Mouse (Mus musculus) neural tube, embryonic 11.5 days (tissue): Measurements from ENCODE around the gene Kcnma1. TPM values are rescaled to one million over a fixed set of nuclear protein-coding genes. Genes with fewer than 3 reads are reported as not detected.

ENCODE experiments used
- ATAC-seq: fragments of 200-750 bp; cut with Nextera tagmentation; 2 replicates; pipeline ENCODE4 v1.8.0; 2017; ENCODE audit warnings: moderate number of reproducible peaks, mild to moderate bottlenecking, moderate TSS enrichment, moderate library complexity; ENCODE audit not compliant: insufficient read depth, low FRiP score, low TSS enrichment
- DNase-seq: peaks from one replicate; pipeline ENCODE4 v3.0.0-alpha.2; 2015; ENCODE audit warnings: low spot score
- H3K27ac ChIP-seq: fragments of 300-500 bp; sonication (generic); 2 replicates; pipeline ENCODE4 v1.5.1; 2014; ENCODE audit warnings: low read depth, mild to moderate bottlenecking, low read length
- H3K27me3 ChIP-seq: fragments of 300-500 bp; sonication (generic); 2 replicates; pipeline ENCODE4 v1.6.1; 2014; ENCODE audit warnings: mild to moderate bottlenecking, low read length, mixed read lengths; ENCODE audit not compliant: control insufficient read depth, insufficient read depth
- H3K36me3 ChIP-seq: fragments of 300-500 bp; sonication (generic); 2 replicates; pipeline ENCODE4 v1.6.1; 2014; ENCODE audit warnings: mild to moderate bottlenecking, low read length, moderate library complexity, mixed read lengths; ENCODE audit not compliant: control insufficient read depth, insufficient read depth
- H3K4me1 ChIP-seq: fragments of 300-500 bp; sonication (generic); 2 replicates; pipeline ENCODE4 v1.6.1; 2014; ENCODE audit warnings: low read length, mixed read lengths; ENCODE audit not compliant: control insufficient read depth, insufficient read depth
- H3K4me2 ChIP-seq: fragments of 300-500 bp; sonication (generic); 2 replicates; pipeline ENCODE4 v1.6.1; 2014; ENCODE audit warnings: low read depth, mild to moderate bottlenecking, moderate library complexity
- H3K4me3 ChIP-seq: fragments of 300-500 bp; sonication (generic); 2 replicates; pipeline ENCODE4 v1.5.1; 2014; ENCODE audit warnings: low read depth, low read length
- H3K9ac ChIP-seq: fragments of 300-500 bp; sonication (generic); 2 replicates; pipeline ENCODE4 v1.6.1; 2014; ENCODE audit warnings: mild to moderate bottlenecking, low read length
- H3K9me3 ChIP-seq: fragments of 300-500 bp; sonication (generic); 2 replicates; pipeline ENCODE4 v1.6.1; 2016; ENCODE audit warnings: low read length; ENCODE audit not compliant: control insufficient read depth
- WGBS: fragments of 180-500 bp; shearing (Covaris S2); extraction: QIAGEN DNeasy Blood & Tissue Kit; methylation state at CpG from one replicate; pipeline ENCODE4 v1.1.7; 2014; 5-methylcytosine and 5-hydroxymethylcytosine counted together
- polyA plus RNA-seq: library from polyadenylated mRNA; unstranded; fragments of >200 nt; fragmentation: Nextera tagmentation; extraction: Ambion mirVana; gene quantifications from 2 replicates; pipeline ENCODE4 v1.2.1, GENCODE M21; 2014

The Kcnma1 gene
- polyA plus RNA-seq, 1 experiment from 2014 or later = 2.7 TPM

DNA sequence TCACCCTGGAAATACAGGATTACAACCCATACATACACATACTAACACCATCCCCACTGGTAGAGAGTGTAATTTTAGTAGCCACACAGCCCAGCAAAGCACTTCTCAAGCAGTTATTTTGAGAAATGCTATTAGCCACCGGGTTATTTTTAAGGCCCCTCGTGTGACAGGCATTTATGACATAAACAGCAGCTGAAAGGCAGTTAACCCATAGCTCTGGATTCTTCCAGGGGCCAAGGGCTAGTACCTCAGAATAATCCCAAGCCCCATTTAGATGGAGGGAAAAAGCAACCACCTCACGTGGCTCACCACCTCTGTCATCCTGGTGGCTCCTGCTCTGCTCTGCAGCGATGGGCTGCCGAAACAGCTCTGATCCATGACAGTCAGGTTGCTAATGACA, 136.7 kb downstream of the Kcnma1 start:
- no peak overlapping the region for H3K4me2 ChIP-seq
- no peak overlapping the region for H3K4me3 ChIP-seq
- 85% methylated on average over 5 of the region's 5 CpGs for WGBS
- H3K36me3 ChIP-seq = no peaks in the 10 kb centered on the region
- DNase-seq = no peak
- no peaks in the 10 kb centered on the region for H3K9me3 ChIP-seq
- no peak overlapping the region for H3K9ac ChIP-seq
- ATAC-seq = no peak
- no peaks in the 10 kb centered on the region for H3K4me1 ChIP-seq
- H3K27ac ChIP-seq = no peak overlapping the region
- no peaks in the 10 kb centered on the region for H3K27me3 ChIP-seq

DNA sequence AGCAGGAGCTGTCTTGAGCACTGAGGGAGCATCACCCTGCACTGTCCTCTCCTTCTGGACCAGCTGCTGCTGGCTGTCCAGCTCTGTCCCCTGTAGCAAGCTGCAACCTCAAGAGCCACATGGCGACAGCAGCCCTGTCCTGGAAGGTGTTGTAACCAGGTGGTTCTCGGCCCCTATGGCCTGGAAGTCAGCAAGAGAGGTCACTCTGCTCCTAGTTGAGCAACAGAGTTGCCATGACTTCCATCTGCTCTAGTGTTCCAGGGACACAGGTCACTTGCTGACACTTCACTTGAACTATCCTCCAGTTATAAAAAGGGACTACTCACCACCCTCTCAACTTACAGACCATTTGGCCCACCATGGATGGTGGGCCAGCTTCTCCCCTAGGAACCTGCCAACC, 139.7 kb downstream of the Kcnma1 start:
- no peak overlapping the region for H3K9ac ChIP-seq
- no peak overlapping the region for H3K4me3 ChIP-seq
- no peak for DNase-seq
- no peak overlapping the region for H3K4me2 ChIP-seq
- H3K27ac ChIP-seq = no peak overlapping the region
- H3K27me3 ChIP-seq = no peaks in the 10 kb centered on the region
- H3K9me3 ChIP-seq = no peaks in the 10 kb centered on the region
- no peaks in the 10 kb centered on the region for H3K4me1 ChIP-seq
- no peak for ATAC-seq
- WGBS = 79% methylated on average over 2 of the region's 2 CpGs
- no peaks in the 10 kb centered on the region for H3K36me3 ChIP-seq

DNA sequence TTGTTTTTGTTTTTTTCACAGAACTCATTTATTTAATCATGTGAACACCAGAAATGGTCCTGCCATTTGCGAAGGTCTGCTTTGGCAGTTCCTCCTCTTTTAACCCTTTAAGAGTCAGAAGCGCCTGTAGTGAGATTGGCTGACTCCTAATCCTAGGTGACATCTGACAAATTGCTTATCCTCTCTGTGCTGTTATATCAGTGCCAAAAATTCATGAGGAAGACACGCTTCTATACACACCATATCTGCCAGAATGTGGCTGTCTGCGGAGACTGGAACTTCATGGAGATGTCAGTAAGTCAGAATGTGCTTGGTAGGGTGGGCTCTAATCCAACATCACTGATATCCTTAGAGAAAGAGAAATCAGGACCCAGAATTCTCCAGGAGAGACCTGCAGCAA, 157.3 kb downstream of the Kcnma1 start:
- Histone ChIP-seq H3K9ac (no peak overlapping the region), H3K9me3 (no peaks in the 10 kb centered on the region), H3K4me3 (no peak overlapping the region), H3K4me1 (no peaks in the 10 kb centered on the region), H3K27me3 (no peaks in the 10 kb centered on the region), H3K4me2 (no peak overlapping the region), H3K36me3 (no peaks in the 10 kb centered on the region), H3K27ac (no peak overlapping the region)
- no peak for DNase-seq
- no peak for ATAC-seq
- 90% methylated on average over 4 of the region's 4 CpGs for WGBS

DNA sequence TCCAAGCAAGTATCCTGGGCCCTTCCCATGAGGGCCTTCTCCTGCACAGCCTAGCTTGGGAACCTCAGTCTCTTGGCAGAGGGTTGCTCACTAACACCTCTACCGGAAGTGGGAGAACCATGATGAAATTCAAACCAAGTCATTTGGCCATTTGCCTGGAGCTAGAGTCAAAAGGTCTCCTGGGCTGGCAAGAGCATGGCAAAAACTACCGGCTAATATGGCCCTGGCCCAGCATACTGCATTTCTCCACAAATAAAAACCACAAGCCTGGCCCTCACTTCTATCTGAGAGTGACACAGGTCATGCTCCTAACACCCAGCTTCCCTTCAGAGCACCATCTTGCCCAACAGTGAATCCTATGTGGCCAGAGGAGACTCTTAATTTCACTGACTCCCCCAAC, 159.3 kb downstream of the Kcnma1 start:
- DNase-seq (no peak), ATAC-seq (no peak)
- Histone ChIP-seq H3K9me3 (no peaks in the 10 kb centered on the region), H3K4me3 (no peak overlapping the region), H3K4me2 (no peak overlapping the region), H3K27ac (no peak overlapping the region), H3K36me3 (no peaks in the 10 kb centered on the region), H3K27me3 (no peaks in the 10 kb centered on the region), H3K9ac (no peak overlapping the region), H3K4me1 (no peaks in the 10 kb centered on the region)
- WGBS = 89% methylated on average over 2 of the region's 2 CpGs

DNA sequence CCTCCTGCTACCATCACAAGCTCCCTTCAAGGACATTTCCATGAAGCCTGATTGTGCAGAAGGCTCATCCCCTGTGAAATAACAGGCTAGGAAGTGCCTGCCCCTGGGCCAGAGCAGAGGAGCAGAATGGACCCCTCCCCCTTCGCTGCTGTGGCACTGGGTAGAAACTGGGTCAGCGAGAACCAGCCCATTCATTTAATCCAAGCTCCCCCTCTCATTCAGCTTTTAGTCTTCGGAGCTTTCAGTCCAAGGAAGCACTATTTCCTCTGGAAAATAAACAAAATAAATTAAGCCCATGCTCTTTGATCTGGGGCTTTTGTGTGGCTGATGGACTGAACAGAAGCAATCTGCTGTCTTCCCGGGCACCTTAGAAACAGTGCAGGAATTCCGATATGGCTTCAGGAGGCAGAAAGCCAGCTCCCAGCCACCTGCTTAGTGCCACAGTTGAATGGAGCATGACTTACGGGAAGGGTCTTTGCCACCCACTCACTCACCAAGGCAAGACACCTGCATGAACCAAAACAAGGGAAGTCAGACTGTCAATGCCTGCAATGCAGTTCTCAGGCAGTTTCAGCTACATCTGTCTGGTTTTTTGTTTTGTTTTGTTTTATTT, 165.7 kb downstream of the Kcnma1 start:
- H3K9me3 ChIP-seq = no peaks in the 10 kb centered on the region
- DNase-seq (no peak), ATAC-seq (no peak)
- H3K4me1 ChIP-seq = no peaks in the 10 kb centered on the region
- WGBS = 31% methylated on average over 6 of the region's 6 CpGs
- no peak overlapping the region for H3K27ac ChIP-seq
- no peaks in the 10 kb centered on the region for H3K36me3 ChIP-seq
- no peak overlapping the region for H3K9ac ChIP-seq
- H3K27me3 ChIP-seq = no peaks in the 10 kb centered on the region
- no peak overlapping the region for H3K4me2 ChIP-seq
- H3K4me3 ChIP-seq = no peak overlapping the region

DNA sequence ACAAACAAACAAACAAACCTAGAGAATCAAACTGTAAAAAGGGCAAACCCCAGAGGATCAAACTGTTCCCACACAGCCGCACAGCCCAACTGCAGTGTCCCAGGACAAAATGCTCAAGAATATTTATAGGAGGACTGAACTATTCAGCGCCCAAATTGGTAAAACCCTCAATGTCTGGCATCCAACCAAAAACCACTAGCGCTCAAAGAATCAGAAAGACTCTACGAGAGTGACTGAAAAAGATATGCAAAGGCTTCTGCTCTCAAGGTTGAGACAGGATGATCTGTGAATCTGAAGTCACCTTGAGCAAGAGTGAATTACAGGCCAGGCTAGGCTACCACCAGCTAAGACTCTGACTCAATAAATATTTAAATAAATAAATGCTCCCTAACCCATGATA, 167.6 kb downstream of the Kcnma1 start:
- Histone ChIP-seq H3K27ac (no peak overlapping the region), H3K4me1 (no peaks in the 10 kb centered on the region), H3K9ac (no peak overlapping the region), H3K36me3 (no peaks in the 10 kb centered on the region), H3K4me3 (no peak overlapping the region), H3K4me2 (no peak overlapping the region), H3K9me3 (no peaks in the 10 kb centered on the region), H3K27me3 (no peaks in the 10 kb centered on the region)
- no peak for ATAC-seq
- 89% methylated on average over 4 of the region's 4 CpGs for WGBS
- DNase-seq = no peak

DNA sequence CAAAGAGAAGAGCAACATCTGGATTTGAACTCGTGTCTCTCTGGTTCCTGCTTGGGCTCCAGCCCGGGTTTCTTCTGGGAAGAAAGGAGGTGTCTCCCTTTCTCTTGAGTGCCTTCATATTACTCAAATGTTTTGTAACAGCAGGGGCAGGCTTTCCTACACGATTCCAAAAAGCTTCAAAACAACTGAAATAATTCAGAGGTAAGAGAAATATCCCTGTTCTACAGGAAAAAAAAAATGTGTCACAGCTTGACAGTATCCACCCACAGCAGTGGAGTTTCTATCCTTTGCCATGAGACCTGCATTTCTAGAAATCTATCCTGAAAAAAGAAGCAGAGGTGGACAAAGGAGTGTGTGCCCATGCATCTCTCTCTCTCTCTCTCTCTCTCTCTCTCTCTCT, 172.3 kb downstream of the Kcnma1 start:
- DNase-seq = no peak
- ATAC-seq = no peak
- WGBS = 85% methylated on average over 3 of the region's 3 CpGs

DNA sequence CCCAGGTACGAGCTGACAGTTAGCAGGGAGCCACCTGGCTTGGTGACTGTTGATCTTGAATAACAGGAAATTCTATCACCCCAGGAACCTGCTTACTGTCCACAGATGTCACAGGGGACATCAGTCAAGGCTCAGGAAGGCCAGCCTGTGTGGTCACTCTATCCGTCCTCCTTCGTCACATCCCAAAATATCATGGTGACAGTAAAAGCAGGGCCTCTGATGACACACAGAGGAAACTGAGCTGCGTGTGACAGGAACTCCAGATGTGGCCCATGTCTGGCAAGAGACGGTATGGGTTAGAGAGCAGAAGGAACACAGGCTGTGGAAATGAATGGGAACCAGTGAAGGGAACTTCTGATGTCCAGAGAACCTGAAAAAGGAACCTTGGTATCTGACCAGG, 174.7 kb downstream of the Kcnma1 start:
- no peaks in the 10 kb centered on the region for H3K27me3 ChIP-seq
- no peak overlapping the region for H3K4me3 ChIP-seq
- H3K27ac ChIP-seq = no peak overlapping the region
- ATAC-seq (no peak), DNase-seq (no peak)
- H3K9me3 ChIP-seq = no peaks in the 10 kb centered on the region
- H3K4me2 ChIP-seq = no peak overlapping the region
- 68% methylated on average over 5 of the region's 5 CpGs for WGBS
- no peaks in the 10 kb centered on the region for H3K4me1 ChIP-seq
- H3K9ac ChIP-seq = no peak overlapping the region
- no peaks in the 10 kb centered on the region for H3K36me3 ChIP-seq

More for the DNA sequence above, 172.3 kb downstream of the Kcnma1 start:
- Histone ChIP-seq H3K27ac (no peak overlapping the region), H3K27me3 (no peaks in the 10 kb centered on the region), H3K4me1 (no peaks in the 10 kb centered on the region), H3K9ac (no peak overlapping the region), H3K4me2 (no peak overlapping the region), H3K4me3 (no peak overlapping the region), H3K9me3 (no peaks in the 10 kb centered on the region), H3K36me3 (no peaks in the 10 kb centered on the region)

DNA sequence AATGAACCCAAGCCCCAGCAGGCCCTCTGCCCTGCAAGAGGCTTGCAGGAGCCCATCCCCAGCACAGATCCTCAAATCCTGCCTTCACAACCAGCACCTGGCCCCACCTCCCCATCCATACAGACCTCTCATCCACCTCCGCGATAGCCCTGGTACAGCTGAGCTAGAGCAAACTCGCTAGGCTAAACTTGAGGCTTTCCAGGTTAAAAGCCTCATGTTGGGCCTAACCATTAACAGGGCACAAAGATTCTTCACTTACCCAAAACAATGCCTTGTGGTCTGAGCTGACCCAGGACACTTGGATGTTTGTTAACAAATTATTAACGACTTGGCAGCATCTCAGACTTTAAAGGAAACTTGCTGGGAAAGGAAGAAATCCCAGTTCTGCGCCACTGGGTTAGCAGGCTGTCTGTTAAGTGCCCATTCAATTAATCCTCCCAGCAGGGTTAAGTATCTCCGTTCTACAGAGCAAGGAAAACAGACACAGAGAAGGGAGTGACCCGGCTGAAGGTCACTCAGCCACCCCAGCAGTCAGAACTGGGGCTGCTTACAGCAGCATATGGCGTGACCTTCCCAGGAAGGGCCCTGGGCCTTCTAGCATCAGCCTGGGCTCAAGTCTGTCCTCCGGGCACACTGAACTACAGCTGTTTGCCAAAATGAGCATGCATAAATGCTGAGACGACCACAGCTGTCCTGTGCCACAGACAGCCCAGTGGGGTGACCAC, 178.7 kb downstream of the Kcnma1 start:
- H3K9ac ChIP-seq = no peak overlapping the region
- H3K9me3 ChIP-seq = no peaks in the 10 kb centered on the region
- no peaks in the 10 kb centered on the region for H3K4me1 ChIP-seq
- no peak overlapping the region for H3K4me3 ChIP-seq
- 42% methylated on average over 10 of the region's 10 CpGs for WGBS
- no peak overlapping the region for H3K27ac ChIP-seq
- no peak overlapping the region for H3K4me2 ChIP-seq
- H3K36me3 ChIP-seq = no peaks in the 10 kb centered on the region
- no peaks in the 10 kb centered on the region for H3K27me3 ChIP-seq
- no peak for ATAC-seq
- no peak for DNase-seq
